Mouse (Mus musculus) layer of hippocampus, postnatal 25 days (tissue): ENCODE results near the gene Gm6588. TPM values are rescaled to one million over a fixed set of nuclear protein-coding genes. Genes with fewer than 3 reads are reported as not detected.

Experiments used
- DNase-seq, 2 experiments: peaks; one replicate each; pipeline ENCODE4 v3.0.0; 2022; ENCODE audit warnings: mixed read lengths in 2 of 2, low spot score in 1 of 2; ENCODE audit errors: extremely low spot score in 1 of 2
- total RNA-seq, 2 experiments: library from RNA; stranded (reverse); gene quantifications; 2 replicates each; pipeline ENCODE4 v1.2.3; 2021

Gm6588 gene
- total RNA-seq, 2 experiments from 2014 or later, result not detected

- no peak for DNase-seq
These were observed 19.9 kb downstream of the Gm6588 start for GRCm38 (mm10) chr5:112468986-112469581.

GRCm38 (mm10) chr5:112470144-112470543 is 20.9 kb downstream of the Gm6588 start:
- DNase-seq, result peak in 1 of 2 experiments; percentile 53

- no peak for DNase-seq
These were observed 24.2 kb downstream of the Gm6588 start for GRCm38 (mm10) chr5:112473453-112473852.

- no peak for DNase-seq
These were observed 32.8 kb downstream of the Gm6588 start for GRCm38 (mm10) chr5:112481946-112482410.

GRCm38 (mm10) chr5:112482551-112482950 is 33.3 kb downstream of the Gm6588 start:
- DNase-seq, result no peak

GRCm38 (mm10) chr5:112483030-112483429 is 33.8 kb downstream of the Gm6588 start:
- no peak for DNase-seq

- DNase-seq, result no peak
These were observed 35.9 kb downstream of the Gm6588 start for GRCm38 (mm10) chr5:112484924-112485715.

GRCm38 (mm10) chr5:112486415-112486814 is 37.2 kb downstream of the Gm6588 start:
- no peak for DNase-seq

GRCm38 (mm10) chr5:112487504-112487903 is 38.3 kb downstream of the Gm6588 start:
- DNase-seq, result no peak

- no peak for DNase-seq
These were observed 39.0 kb downstream of the Gm6588 start for GRCm38 (mm10) chr5:112488101-112488776.

- no peak for DNase-seq
These were observed 42.3 kb downstream of the Gm6588 start for GRCm38 (mm10) chr5:112491489-112491888.

- DNase-seq, result peak in 1 of 2 experiments; percentile 44
These were observed 44.3 kb downstream of the Gm6588 start for GRCm38 (mm10) chr5:112493492-112493891.

- no peak for DNase-seq
These were observed 47.6 kb downstream of the Gm6588 start for GRCm38 (mm10) chr5:112496753-112497369.

- no peak for DNase-seq
These were observed 50.0 kb downstream of the Gm6588 start for GRCm38 (mm10) chr5:112498921-112499917.

GRCm38 (mm10) chr5:112499918-112500682 is 50.9 kb downstream of the Gm6588 start:
- DNase-seq, result no peak
